Mouse (Mus musculus) mouse embryonic stem cell (cell line): ENCODE measurements around the gene Nr5a1.

Experiments
- in situ Hi-C, 2 experiments: fragments of 300-500 bp; cut with MboI; formaldehyde crosslinking; loops; 1 replicate in 1 of 2; 3 replicates in 1 of 2; pipeline ENCODE4 v1.14.3; 2019 to 2020; ENCODE audit warnings: low sequenced_read_pairs in 2 of 2, low pct_unique_long_range_greater_than_20kb in 1 of 2, mixed read lengths in 1 of 2; ENCODE audit not compliant: unreplicated experiment in 1 of 2

The Nr5a1 gene

DNA sequence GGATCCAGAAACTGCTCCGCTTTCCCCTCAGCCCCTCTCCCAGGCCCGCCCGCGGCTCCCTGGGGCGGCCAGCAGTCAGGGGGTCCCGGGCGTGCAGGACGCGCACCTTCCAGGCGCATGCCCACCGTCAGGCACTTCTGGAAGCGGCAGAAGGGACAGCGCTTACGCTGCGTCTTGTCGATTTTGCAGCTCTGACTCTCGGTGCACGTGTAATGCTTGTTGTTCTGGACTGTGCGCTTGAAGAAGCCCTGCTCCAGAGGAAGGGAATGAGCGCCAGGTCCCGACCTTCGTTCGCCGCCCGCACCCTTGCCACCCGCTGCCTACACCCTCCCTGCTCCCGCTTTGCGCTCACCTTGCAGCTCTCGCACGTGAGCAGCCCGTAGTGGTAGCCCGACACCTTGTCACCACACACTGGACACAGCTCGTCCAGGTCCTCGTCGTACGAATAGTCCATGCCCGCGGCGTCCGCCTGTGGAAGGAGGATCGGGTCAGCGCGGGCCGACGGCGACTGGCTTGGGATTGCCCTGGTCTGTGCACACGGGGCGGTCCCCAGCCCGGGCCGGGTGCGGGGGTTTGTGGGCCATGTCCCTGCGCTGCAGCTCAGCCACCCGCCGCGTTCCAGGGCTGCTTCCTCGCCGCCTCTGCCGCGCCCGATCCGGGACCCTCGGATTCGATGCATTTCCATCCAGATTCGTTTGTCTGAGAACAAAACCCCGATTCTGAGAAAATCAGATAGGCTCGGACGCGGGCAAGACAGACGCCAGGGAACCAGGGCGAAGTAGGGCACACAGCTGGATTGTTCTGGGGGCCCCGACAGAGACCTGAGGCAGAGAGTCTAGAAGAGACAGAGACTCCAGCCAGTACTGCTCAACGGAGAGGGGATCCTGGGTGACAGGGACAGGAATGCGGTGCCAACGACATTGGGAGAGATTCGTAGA, 3.8 kb downstream of the Nr5a1 start:
- in situ Hi-C loops, result loop anchor here in 1 of 2 experiments (5.0 kb wide), 1 partner anchor 348 kb away; no protein-coding TSS in a partner anchor

DNA sequence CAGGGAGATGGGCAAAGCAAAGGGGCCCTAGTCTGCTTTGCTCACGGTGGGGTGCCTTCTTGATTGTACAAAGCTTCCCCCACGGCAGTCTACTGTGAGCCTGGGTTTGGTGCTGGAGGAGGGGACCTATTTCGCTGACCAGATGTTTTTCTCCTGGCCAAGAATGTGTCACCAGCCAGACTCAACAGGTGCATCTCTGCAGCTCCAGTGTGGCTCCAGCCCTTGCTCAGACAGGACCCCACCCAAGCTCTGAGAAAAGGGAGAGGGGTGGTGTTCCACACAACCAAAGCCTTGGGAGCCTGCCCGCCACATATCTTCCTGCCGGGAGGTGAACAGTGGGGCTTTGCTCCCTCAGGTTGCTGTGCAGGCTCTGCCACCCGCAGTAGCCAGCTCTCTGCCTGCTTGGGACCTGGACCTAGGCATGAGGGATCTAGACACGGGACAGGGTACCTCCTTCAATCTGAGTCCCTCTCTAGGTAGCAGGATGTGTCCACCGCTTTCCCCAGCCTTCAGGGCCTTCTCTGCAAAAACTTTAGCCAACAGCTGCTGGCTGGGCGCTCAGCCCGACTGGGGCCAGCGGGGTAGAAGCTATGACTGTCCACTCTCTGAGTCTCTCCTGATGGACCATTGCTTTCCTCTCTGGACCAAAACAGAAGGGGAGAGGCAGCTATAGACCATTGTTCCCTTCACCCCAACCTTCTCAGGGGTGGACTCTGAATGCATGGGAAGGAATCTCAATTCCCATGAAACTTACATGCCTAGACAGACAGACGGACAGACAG, 5.2 kb downstream of the Nr5a1 start:
- in situ Hi-C loops, result no loop called here

DNA sequence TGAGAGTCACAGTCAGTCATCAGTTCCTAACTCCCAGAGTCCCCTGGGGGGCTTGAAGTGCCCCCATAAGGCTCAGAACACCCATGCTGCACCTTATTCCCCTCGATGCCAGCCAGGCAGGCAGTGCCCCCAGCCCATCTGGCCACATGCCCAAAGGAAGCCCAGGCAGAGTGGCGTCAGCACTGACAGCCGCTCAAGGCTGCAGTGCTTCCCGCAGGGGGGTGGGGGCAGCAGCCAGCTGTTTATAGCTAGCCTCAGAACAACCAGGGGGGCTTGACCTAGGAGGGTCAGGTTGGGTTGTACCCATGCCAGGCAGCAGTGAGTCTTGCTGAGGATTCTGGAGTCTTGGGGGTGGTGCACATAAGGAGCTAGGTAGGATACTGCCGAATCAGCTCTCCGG, 7.7 kb downstream of the Nr5a1 start:
- in situ Hi-C loops, result no loop called here

DNA sequence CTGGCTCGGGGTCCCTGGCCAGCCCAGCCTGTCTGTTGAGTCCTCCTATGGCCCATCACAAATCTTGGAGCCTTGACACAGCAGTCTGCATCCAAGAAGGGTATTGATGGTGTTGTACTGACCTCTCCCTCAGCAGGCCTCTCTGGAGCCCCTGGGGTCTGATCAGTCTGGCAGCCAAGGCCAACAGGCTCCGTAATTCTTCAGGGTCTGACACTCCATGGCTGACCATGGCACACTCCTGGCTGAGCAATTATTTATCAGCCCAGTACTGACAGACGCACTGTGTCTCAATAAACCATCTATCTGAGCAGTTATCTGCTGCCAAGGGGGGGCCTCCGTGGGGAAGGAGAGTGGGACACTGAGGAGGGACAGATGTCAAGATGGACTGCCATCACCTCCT, 9.3 kb downstream of the Nr5a1 start:
- in situ Hi-C loops, result no loop called here

DNA sequence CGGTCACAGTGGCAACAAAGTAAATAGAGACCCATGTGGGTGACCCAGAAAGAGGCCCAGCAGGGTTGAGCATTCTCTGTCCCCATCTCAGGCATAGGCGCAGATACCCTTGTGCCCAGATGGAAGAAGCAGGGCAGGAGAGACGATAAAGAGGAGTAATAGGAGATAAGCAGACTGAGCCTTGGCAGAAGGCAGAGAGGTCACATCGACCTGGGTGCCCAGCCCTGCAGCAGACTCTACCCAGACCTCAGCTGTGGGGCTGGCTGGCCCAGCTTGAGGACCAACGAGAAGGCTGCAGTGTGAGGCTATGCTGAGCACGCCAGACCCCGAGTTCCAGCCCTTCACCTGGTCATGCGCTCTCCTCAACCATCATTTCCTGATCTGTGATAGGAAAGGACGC, 10.0 kb downstream of the Nr5a1 start:
- in situ Hi-C loops, result no loop called here

DNA sequence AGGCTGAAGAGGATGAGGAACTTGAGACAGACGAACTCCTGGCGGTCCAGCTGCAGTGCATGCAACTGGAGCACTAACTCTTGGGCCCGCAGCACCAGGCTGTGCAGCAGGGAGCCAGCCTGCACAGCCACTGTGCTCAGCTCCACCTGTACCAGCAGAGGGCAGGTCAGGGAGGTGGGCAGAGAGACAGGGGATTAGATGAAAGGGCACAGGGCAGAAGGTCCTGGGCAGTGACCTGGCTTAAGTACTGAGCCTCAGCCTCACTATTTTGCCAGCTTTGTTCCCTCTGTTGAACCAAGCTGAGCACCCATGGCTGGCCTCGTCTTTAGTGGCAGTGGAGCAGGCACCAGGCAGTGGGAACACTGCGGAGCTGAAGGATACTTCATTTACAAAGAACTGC, 14.2 kb downstream of the Nr5a1 start:
- in situ Hi-C loops, result no loop called here

DNA sequence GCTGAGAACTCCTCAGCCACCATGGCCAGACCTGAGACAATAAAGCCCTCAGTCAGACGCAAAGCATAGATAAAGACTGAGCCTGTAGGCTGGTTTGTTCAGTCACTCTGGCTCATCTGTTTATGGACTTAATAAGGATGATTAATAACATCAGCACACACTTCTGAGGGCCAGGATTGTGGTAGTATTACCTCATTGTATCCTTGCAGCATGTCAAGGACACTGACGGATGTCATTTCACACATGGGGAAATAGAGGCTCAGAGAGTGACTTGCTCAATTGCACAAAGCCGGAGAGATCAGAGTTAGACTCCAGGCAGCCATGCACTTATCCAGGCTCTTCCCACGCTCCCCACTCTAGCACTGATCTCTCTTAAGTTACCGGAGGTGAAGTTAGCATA, 15.7 kb downstream of the Nr5a1 start:
- in situ Hi-C loops, result no loop called here

DNA sequence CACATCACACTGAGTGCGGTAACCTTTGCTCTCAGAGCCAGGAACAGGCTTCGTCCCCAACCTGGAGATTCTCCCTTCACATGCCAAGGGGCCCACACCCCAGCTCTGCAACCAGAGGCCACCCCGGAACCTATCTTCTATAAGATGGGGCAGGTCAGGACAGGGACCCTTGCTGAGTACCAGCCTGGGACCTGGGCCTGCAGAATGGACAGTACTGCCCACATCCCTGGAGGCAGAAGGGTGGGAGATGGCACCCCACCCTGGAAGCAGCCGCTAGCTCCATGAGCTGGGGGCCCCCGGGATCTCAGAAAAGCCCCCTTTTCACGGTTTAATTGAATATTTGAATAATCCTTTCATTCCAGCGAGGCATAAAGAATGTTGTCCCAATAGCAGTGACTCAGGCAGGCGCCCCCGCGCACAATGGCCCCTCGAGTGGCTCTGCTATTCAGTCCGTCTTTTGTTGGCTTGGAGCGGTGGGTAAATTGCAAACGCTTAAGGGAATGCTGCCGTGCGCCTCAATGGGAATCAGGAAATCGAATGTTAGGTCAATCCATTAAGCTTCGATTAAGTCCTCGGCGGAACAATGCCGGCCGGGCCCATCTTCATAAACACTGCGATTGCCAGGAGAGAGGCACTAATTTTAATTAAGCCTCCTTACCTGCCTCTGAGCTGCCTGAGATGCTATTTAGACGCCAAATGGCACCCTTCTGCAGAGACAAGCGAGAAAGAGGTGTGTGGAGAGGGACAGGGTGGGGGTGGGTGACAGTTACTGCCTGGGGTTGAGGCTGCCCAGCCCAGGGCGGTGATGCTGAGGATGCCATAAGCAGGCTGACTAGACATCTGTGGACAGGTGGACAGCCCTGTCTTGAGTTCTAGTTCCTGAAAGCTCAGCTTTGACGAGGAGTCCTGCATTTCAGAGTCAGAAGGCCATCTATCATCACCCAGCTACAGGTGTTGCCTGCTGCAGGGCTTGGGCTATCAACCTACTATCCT, 16.9 kb downstream of the Nr5a1 start:
- in situ Hi-C loops, result no loop called here

DNA sequence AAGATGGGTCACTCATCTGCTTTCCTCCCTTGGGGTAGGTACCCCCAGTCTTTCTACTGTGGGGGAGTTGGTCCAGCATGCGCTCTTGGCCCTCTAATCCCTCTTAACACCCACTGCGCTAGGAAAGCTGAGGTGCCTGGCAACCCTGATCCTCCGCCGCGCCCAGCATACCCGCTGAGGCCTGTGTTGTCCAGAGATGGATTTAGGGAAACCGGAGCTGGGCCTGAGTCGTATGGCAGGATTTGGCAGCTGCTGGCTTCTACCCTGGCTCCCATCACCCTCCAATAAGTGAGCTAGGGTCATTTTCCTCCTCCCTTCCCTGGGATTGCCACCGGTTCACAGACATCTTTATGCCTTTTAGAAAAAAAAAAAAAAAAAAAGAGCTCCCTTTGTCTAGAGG, 18.6 kb downstream of the Nr5a1 start:
- in situ Hi-C loops, result no loop called here

DNA sequence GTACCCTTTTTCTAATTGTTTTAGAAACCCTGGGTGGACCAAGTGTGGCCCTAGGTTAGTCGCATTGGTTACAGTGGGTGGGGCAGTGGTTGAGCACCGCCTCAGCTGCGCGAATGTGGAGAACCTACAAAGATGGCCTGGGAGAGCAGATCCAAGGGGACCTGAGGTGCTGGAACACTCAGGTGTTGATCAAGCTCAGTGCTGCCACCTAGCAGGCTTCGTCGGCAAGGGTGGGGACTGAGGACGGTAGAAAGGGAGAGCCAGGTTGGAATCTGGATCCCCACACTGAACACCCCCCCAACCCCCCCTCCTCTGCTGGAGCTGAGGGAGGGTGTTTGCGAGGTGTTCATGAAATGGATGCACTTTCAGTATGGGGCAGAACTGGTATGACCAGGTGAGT, 22.8 kb downstream of the Nr5a1 start:
- in situ Hi-C loops, result no loop called here

DNA sequence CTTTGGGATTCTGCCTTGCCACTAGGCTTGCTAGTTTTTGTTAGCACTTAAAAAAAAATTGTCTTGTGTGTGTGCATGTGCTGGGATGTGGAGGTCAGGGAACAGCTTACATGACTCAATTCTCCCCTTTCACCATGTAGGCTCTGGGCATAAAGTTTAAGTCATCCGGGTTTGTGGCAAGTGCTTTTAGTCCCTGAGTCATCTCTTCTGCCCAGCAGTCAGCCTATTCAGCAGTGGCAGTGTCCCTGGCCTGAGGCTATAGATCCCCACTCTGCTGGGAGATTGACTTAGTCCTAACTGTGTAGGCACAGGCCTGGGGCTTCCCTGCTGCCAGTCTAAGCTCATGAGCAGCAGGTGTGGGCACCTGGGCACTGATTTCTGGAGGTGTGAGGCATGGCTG, 24.5 kb downstream of the Nr5a1 start:
- in situ Hi-C loops, result no loop called here

DNA sequence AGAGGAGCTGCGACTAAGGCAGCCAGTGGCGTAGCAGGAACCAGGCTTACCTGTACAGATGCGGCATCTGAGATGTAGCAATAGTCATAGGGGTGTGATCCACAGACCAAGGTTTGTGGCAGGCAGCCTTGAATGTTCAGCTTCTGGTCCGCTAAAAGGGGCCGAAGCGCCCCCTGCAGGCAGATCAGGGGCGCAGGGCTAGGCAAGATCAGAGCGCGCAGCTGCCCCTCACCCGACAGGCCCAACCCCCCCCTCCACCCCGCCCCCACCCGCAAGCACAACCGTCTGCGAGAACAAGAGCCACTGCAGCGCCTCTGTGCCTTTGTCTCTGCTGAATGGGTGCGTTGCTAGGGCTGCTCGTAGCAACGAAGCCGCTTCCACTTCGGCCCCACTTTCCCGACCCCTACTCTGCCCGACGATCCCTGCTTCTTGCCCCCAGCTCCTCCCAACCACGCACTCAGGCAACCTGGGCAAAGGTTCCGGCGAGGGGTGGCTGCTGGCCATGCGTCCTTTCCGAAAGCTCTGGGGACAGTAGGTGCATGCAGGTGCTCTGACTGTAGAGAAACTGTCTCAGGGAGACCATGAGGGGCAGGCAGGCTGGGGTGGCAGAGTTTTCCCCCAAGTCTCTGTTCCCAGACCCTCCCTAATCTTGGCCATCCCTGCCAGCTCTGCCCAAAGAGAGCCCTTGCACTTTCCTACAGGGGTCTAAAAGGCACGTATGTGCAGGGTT, 25.4 kb downstream of the Nr5a1 start:
- in situ Hi-C loops, result no loop called here

DNA sequence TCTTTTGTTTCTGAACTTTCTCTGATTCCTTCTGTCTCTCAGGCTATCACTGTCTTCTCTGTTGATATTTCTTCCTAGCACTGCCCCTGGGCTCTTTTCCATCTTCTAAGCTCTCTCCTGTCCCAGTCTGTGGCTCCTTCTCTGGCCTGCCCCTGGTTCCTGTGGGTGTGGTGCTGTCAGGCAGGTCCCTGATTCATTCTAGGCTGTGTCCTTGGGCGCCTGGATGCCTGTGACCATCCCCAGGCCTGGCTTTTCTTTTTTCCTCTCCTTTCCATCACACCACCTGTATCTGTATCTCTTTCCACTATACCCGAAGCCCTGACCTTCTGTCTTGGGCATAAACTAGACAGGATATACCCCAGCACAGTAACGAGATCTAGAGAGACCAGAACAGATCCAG, 28.6 kb downstream of the Nr5a1 start:
- in situ Hi-C loops, result no loop called here

DNA sequence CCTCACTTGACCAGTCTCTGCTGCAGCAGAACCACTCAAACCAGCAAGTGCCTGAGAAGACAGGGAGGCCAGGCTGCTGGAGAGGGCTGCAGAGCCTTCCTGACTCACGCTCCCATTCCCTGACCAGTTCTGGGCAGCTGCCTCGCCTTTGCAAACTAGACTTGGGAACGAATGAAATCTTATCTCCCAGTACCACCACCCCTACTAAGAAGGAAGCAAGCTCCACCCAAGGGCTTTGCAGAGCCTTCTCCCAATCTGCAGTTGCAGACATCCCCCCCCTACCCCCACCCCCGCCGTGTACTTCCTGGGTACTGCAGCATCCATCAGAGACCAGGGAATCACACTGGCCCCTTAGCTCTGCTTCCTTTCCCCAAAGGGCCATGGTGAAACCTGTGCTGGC, 31.3 kb downstream of the Nr5a1 start:
- in situ Hi-C loops, result no loop called here

DNA sequence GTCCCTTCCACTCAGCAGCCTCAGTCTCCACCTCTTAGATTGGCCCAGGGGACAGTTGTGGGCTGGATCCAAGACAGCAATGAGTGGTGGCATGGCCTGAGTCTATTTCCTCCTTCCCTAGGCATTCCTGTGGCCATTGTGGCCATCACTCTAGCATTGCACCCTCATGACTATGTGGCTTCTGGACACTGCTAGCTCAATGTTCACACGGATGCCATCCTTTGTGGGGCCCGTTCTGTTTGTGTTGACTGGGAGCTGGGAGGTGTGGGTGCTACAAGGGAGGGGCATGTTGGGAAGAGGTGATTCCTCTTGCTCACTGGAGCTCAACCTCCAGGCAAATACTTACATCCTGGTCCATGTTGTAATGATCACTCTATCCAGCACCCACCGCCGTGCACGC, 32.1 kb downstream of the Nr5a1 start:
- in situ Hi-C loops, result no loop called here

DNA sequence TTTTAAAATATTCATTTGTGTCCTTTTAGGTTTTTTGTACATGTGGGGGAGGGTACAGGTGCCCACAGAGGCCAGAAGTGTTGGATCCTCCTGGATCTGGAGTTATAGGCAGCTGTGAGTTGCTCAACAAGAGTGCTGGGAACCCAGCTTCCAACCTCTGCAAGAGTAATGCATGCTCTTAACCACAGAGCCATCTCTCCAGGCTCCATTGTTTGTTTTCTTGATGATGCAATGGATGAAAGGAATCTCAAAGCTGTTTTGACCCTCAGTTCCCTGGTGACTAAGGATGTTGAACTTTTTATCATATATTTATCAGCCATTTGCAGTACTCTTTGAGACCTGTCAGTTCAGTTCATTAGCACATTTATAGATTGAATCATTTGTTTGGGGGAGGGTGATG, 35.4 kb downstream of the Nr5a1 start:
- in situ Hi-C loops, result no loop called here

DNA sequence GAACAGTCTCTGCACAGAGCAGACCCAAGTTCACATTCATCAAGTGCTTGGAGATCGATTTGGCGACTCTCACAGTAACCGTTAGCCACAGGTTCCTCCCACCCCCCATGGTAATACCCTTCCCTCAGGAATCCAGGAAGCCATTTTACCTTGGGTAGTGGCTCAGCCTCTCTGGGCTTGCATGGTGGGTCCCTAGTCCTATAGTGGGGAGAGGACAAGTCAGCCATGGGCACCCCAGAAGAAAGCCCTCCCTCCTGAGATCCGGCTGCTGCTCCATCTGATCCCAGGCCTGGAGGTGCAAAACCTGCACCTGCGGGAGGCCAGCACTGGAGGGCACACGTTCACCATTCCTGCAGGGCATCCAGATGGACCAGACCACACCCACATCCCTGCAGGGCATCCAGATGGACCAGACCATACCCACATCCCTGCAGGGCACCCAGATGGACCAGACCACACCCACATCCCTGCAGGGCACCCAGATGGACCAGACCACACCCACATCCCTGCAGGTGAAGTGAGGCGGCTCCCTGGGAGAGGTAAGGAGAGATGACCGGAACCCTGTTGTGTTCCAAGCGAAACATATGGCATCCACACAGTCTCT, 38.9 kb downstream of the Nr5a1 start:
- in situ Hi-C loops, result no loop called here

DNA sequence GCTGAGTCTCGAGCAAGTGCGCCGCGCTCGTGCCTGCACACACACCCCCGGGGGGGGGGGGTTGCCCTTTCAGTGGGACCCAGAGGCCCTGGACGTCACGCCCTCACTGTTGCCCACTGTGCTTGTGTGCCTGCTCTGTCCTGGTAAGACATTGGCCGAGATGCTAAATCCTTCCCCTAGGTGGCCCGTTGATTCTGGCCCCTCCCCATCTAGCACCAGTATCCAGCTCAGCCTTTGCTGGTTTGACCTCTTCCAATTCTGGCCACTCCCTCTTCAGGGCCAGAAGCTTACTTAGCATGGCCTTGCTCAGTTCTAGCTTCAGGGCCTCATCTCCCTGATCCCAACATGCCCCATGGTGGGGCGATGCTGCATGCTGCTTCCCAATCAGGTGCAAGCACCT, 41.8 kb downstream of the Nr5a1 start:
- in situ Hi-C loops, result no loop called here
